Mouse (Mus musculus) forelimb bud, embryonic 11.5 days (tissue): Measurements from ENCODE around the gene Gata3.

ENCODE experiments used
- DNase-seq: peaks from one replicate; pipeline ENCODE4 v3.0.0-alpha.2; 2012; ENCODE audit warnings: low read depth, low spot score

Gata3 gene

DNA sequence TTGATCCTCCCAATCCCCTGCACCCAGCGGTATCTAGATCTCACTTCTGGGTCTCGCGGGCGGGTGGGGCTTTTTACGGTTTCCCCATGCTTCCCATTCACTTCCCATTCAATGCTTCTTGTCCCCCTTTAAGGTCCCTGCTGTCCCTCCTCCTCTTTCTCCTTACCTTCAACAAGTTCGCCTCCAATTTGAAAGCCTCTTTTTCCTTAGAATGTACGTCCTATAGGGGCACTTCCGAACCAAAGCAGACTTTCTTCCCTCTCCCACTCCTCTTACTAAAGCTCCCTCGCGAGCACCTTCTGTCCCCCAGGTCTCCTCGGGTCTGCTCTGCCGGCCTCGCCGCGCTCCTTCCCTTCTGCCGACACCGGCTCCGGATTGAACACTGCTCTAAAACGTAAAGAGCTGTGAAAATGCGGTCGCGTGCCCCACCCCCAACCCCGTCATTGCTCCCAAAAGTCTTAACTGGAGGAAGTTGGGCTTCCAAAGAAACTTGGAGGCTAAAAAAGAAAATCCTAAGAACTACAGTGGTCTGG, at the start of gene Gata3:
TSS of gene Gata3 (minus strand) at position 384 of the 533 bp plus-strand sequence.
- DNase-seq, result no peak

DNA sequence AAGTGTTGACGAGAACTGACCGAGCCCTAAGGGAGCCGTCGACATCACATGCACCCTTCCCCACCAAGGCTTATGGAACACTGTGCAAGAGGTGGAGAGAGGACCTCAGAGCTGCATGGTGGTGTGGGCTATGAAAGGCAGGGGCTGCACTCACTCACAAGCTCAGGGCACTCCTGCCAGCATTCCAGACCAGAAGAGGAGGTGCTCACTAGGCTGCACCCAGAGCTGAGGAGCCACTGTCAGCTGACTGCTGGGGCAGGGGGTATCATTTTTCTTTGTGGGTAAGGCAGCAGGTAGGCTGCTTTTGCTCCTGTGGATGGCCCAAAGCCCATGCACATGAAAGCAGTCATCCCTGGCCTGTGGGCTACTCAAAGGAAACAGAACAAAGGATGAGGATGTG, 49.4 kb upstream of the Gata3 start:
- no peak for DNase-seq

DNA sequence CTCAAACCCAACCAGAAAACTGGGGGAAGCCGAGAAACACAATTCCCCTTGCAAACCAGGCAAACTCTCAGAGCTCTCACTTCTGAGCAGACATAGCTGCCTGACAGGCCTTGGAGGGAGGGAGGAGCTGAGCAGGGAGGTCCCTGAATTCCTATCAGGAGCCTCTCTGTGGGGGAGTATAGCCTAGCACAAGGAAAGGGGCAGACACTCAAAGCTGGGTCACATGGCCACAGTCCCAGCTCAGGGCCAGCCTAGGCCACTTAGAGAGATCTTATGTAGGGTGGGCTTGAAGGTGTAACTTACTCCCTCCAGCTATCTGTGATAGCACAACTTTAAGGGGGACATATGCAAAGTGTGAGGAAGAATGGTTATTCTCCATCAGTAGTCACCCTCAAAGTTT, 46.1 kb upstream of the Gata3 start:
- DNase-seq, result no peak

DNA sequence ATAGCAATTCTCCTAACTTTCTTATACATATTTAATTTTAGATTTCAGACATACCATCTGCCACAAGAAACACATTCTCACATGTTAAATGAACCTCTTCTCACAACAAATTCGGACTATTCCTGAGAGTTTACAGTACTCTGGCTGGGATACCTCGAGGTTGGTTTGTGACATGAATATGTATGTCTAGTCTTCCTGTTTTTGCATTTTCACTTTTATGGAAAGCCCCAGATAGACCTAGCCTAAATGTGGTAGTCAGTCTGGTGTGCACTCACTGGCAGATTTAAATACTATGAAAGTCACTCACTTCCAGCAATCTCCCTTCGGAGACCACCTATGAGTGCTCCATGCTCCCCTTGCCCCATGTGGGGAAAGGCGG, 37.1 kb upstream of the Gata3 start:
- no peak for DNase-seq

DNA sequence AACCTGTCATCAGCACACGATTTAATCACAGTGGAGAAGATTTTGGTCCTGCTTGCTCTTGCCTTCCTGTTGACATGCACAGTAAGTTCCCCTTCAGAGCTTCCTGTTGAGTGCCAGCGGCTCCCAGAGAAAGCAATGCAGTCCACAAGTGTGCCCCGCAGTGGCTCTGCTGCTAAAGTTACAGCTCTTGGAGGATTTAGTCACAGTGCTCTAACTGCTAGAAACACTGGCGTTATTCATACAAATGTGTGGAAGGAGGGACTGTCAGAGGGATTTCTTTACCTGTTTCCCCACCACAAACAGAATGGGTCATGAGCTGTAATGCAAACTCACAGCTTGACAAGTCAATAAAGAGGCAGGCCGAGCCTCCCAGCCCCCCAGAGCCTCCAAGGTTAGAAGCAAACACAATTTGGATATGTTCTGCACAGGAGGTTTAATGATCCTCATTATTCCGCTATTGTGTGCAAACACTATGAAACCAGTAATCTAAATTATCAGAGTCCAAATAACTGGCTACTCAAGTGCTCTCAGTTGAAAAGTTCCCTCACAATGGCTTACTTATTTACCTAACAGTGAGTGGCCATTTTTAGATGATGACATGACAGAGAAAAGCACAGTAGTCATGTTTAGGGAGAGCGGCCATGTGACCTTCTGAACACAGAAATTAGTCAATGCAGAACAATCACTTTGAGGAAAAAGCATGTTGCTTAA, 36.5 kb upstream of the Gata3 start:
- DNase-seq, result no peak

DNA sequence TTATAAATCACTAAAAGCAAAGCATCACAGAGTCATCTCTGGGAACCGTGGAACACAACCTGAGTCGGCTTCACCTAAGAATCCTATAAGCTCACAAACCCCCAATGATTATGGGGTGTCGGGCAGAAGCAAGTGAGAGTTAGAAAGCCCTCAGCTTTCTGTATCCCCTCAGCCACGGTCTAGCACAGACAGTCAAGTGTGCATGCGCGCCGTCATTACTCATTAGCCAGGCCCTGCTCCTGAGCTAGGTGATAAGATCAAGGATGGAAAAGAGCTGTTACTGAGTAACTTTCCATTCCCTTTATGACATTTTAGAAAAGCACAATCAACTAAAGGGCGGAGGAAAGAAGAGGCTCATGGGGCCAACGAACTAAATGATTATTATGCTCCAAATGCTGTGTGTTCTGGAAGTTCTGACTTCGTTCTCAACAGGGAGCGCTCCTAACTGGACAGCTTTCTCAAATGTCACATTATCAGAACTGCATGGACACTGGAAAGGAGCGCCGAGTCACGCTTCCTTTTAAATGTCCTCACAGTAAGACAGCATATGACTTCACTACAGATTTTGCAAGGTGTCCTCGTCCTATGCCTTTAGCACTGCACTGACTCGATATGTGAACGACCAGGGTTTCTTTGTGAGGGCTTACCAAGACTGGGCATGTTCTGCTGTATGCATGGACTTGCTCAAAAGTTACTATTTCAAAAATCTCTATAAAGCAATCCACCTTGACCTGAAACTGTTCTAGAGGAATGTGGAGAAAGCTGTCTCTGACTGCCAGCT, 29.0 kb upstream of the Gata3 start:
- DNase-seq, result no peak

DNA sequence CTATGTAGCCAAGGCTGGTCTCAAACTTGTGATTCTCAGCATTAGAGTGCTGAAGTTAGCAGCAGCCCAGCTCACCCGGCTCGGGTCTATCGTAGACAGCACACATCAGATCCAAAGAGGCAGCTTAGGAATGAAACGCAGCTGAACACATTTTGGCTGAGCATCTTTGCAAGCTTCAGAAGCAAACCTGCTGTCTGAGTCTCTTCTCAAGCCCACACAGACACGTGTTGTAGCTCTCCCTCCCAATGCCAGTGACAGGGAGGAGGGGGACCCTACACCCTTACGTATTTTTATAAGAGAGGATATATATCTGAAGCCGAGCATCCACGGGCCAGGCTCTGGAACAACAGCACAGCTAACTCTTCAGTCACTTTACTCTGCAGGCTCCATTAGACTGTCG, 27.8 kb upstream of the Gata3 start:
- DNase-seq, result no peak

DNA sequence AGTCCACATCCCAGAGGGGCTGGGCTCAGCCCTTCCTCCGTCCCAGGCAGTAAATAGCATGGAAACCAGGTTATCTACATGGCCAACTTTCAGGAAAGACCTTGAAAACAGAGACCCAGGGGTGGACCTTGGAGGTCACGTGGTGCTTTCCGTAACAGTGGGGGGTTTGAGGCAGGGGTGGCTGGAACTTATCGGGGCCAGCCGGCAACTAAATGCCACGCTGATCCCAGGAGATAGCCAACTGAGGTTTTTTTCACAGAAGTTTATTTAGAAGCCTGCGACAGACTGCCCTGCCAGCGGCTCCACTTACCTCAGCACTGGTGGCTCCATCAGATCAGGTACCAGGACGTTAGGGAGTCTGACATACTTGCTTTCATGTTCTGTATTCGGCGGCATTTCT, 16.2 kb upstream of the Gata3 start:
- no peak for DNase-seq

DNA sequence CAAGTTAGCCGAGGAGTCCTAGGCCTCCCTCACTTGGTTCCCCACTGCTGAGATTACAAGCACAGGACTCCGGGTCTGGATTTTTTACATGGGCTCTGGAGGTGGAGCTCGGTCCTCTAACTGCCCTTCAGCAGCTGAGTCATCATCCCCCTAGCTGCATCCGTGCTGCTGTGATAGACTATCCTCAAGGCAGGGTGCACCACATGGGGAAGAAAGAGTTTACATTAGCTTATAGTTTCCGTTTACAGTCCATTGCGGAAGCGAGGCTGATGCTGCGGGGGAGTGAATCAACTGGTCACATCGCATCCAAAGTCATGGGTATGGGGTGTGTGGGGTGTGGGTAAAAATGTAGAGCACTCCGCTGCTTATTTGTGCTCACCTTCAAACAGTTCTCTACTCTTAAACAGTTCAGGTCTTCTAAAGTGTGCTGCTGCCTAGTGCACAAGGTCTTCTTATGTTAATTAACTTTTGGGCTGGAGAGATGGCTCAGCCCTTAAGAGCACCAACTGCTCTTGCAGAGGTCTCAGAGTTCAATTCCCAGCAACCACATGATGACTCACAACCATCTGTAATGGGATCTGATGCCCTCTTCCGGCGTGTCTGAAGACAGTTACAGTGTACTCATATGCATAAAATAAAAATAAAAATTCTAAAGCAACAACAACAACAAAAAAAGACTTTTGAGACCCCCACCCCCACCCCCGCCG, 14.2 kb upstream of the Gata3 start:
- DNase-seq, result no peak

DNA sequence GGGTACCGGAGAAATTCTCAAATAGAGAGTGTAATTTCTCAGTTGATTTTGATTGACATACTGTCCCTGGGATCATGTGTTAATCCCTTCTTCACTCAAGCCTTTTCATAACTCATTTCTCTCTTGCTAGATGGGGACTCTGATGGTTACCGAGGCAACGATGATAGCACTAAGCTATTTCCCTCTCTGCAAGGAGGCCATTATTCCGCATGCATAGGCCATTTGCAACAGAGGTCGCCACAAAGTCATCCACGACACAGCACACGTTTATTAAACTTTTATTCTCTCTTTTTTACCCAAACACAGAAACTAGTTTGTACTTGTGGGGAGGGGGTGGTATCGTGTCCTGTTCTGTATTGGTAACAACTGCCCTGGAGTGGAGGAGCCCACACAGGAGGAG, 8.0 kb upstream of the Gata3 start:
- no peak for DNase-seq

DNA sequence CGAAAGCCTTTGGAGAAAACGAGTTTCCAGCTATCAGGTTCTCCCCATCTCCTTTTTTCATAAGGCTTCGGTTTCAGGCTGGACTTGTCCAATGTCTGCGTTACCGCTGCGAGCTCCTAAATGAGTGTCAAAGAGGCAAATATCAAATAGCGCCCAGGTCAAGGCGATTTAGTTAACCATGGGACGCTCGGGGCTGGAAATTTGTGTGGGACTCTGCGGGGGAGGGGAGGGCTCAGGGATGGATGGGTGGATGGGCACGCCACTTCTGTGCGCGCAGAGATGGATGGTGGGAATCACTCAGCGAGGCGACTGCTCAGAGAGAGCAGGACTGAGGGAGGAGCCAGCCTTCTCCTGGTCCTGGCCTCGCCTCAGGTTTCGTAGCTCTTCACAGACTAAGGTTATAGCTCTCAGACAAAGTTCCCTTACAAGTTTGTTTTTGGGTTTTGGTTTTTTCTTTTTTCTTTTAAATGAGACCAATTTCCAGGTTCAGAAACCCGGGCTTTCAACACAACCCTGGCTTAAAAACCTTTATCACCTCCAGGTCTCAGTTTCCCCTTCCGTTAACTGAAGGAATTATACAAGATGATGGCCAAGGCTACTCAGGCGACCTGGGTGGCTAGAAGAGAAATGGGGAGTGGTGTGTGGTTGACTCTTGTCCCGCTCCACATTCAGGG, 6.4 kb upstream of the Gata3 start:
- no peak for DNase-seq

DNA sequence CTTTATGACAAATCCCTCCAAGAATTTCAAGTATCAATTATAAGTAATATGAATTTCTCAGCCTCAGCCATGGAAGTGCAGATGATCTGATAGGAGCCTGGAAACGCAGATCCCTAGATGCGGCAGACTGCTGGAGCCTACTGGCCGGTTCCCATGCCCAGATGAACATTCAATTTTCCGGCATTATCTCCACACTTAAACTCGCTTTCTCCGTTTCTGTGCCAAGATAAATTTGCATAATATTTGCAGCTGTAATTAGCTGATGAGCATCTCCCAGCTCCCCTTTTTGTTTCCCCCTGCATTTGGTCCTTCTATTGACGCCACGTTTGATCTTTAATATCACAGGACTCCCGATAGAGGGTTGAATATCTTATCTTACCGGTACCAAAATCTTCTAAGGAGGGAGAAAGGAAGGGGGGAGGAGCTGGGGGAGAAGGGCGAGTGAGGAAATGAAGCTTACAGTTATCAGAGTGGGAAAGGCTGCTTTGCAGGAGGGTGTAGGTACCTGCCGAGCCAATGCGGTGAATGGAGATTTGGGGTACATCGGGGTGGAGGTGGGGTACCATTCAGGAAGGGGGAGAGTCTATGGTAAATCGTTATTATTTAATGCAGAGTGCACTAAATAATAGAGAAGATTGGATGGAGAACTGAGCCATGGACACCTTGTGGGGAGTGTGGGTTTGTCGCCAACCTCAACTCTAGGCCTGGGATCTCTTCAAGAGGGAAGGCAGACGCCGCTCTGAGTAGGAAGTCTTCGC, 5.2 kb upstream of the Gata3 start:
- DNase-seq, result no peak

DNA sequence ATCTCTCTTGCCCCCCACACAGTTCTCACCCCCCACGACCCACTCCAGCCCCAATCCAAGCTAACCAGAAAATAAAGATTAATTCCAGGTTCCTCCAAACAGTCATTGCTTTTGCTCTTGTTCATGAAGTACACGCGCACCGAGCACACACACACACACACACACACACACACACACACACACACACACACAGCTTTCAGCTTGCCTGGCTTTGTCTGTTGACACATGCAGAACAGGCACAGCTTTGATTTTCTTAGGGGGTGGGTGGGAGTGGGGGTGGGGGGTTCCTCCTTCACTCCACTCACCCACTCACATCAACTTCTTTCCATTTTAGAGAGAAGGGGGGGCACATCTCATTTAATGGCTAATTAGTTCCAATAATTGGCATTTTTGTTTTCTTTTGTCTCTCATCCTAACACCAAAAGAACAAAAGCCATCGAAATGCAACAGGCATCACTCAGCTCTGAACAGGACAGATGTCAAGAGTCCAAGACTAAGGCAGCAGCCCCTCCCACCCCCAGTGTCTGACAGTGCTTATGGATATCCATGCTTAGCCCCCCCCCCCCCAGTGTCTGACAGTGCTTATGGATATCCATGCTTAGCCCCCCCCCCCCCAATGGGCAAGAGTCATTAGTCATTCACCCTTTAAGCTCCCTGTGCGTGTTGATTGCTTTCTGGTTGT, 3.6 kb upstream of the Gata3 start:
- no peak for DNase-seq

DNA sequence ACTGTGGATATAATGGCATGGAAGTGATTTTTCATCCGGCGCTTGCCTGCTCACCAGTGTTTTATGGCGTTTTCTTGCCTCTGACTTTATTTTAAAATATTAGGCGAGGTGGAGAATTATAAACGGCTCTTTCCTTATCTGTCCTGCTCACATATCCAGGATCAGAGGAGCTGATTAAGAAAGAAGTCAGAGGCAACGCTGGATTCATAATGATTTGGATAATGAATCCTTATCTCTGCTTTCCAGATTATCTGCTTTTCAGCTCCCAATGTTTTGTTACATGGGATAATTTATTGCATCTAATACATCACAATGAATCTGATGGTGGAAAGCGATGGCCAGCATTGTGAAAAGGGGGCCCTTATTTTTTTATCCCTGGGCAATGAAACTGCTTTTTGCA, 2.7 kb upstream of the Gata3 start:
- DNase-seq, result no peak

DNA sequence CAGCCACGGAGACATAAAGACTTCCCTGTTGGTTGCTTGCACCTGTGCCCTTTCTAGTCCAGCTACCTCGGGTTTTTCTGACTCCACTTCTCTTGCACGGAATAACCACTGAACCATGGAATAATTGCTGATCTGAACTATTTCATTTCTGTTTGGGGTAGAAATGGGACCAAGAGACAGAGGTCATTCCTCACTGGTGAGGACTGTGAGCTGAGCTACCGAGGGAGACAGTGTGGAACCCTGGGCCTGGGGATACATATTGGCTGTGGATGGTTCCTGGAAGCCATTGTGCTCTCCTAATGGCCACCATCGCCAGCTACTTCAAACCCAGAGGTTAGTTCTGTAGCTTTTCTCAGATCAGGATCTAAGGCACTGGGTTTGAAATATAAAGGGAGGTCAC, 1.1 kb upstream of the Gata3 start:
- no peak for DNase-seq

DNA sequence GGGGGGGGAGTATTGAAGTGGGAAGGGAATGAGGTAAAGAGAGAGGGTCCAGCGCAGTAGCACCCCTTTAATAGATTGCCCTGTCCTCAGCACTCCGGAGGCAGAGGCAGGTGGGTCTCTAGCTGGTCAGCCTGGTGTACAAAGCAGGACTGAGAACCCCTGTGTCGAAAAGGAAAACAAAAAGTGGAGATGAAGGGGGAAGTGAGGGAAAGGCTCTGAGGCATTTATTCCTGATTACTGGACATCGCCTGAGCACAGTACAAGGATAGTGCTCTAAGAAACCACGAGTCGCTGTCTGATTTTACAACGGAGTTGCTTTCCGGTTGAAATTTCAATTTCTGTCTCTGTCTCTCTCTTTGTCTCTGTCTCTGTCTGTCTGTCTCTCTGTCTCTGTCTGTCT, 417 bp upstream of the Gata3 start:
- no peak for DNase-seq

DNA sequence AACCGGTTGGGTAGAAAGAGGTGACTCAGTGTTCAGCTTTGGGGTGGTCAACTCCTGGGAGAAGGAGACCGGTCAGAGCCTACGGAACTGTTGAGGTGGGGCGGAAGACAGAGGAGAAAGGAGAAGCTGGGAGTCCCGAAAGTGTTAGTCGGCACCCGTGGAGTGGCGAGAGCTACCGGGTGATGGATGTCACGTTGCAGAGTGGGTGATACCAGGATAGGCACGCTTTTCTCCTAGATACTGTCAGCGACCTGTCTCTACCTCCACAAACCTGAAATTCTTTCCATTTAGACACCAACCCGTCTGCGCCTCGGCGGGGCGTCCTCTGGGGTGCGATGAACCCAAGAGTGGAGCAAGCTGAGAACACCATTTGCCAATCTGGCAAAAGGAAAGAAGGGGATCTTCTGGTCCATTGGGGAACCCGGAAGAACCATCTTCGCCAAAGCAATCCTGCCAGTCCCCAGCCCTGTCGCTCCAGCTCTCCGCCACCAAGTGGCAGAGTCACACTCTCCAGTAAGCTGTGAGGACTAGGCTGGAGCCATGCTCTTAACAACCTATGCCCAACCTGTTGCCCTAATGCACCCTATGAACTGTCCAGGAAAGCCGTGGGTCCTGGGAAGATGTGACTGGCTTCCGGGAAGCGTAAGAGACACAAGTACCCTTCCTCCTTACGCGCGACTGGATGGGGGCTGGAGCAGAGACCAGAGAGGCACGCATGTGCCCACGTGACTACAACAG, 752 bp downstream of the Gata3 start, which contains the start of gene 9230102O04Rik:
TSS of gene 9230102O04Rik (minus strand) at position 628 of the 738 bp plus-strand sequence.
- no peak for DNase-seq

DNA sequence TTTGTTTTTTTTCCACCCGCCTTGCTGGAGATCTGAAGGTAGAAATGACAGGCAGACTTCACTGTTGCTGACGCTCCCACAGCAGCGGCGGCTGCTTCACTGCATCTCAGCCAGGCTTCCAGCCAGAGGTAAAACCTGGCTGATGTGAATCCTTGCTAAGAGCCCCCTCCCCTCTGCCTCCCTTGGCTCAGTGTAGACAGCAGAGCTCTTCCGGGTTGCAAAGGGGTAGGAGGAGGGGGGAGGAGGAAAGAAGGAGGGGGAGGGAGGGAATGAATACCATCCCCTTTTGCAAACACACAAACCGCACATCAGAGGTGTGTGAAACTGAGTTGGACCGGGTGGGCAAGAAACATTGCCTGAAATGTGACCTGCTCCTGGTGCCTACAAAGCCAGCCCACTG, 2.2 kb downstream of the Gata3 start:
- no peak for DNase-seq

DNA sequence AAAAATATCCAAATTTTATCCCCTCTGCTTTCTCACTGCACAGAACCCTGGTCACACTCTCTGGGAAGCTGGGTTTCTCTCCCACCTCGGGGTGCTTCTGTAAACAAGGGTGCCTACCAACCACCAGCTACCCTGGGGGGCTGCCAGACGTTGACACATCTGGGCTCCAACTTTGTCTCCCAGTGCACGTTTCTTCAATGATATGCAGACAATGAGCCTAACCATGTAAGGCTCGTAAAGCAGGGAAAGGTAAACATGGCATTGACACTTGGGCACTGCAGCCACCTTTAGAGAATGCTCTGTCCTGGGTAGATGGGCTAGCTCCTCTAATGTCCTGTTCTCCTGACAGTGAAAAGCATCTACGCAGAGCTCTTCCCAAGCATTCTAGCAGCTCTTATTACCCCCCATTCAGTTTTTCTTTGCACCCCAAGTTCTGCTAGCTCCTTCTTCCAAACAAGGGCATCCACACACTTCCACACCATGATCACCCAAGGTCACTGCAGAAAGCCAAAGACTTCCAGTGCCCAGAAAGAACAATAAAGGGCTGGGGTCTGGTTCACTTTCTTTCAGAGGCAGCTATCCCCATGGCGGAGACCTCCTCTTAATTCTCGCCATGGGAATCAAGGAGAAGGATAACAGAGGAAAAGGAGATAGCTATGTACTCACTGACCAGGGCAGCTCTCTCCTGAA, 2.8 kb downstream of the Gata3 start:
- no peak for DNase-seq
